Mouse (Mus musculus) adrenal gland, postnatal 25 days (tissue): ENCODE data around the gene Prr13. TPM values are rescaled to one million over a fixed set of nuclear protein-coding genes. Genes with fewer than 3 reads are reported as not detected.
A peak's percentile ranks its signal among the peaks of the same experiment; 100 is the strongest.

Experiments used
- DNase-seq: peaks from one replicate; pipeline ENCODE4 v3.0.0; 2021; ENCODE audit warnings: mixed read lengths
- long read RNA-seq: library from polyadenylated mRNA; stranded (forward); transcript quantifications from one replicate; pipeline ENCODE4 v2.0.0, GENCODE M21; 2021
- total RNA-seq: library from RNA; stranded (reverse); gene quantifications from 2 replicates; pipeline ENCODE4 v1.2.3, GENCODE M21; 2021

The Prr13 gene
- total RNA-seq: 100 and 158 TPM in 2 replicates
- long read RNA-seq, transcript Prr13-202 (3 exons, 1,020 nt): minor isoform, 5 of 58 reads
- long read RNA-seq, transcript Prr13-201 (5 exons, 1,224 nt): minor isoform, 17 of 58 reads
- long read RNA-seq, transcript Prr13-204 (4 exons, 1,055 nt): major isoform, 28 of 58 reads
- long read RNA-seq, partial matches to known transcripts: 7 of 58 reads
- long read RNA-seq, other reads (novel, unspliced or antisense): 0 of 58 reads

- peak; percentile 84 for DNase-seq
Measured at GRCm38 (mm10) chr15:102458904-102459317, at the start of gene Prr13. TSS of gene Prr13 (plus strand) at chr15:102459028.

- DNase-seq: no peak
Measured at GRCm38 (mm10) chr15:102409286-102409685, 49.5 kb upstream of the Prr13 start.

- DNase-seq: no peak
Measured at GRCm38 (mm10) chr15:102411077-102411476, 47.8 kb upstream of the Prr13 start.

GRCm38 (mm10) chr15:102413687-102414086 is 45.1 kb upstream of the Prr13 start:
- DNase-seq: no peak

GRCm38 (mm10) chr15:102417524-102417923 is 41.3 kb upstream of the Prr13 start:
- no peak for DNase-seq

GRCm38 (mm10) chr15:102420986-102421385 is 37.8 kb upstream of the Prr13 start:
- DNase-seq: no peak

- DNase-seq: no peak
Measured at GRCm38 (mm10) chr15:102421437-102421836, 37.4 kb upstream of the Prr13 start.

GRCm38 (mm10) chr15:102423602-102424240 is 35.1 kb upstream of the Prr13 start:
- DNase-seq: no peak

GRCm38 (mm10) chr15:102424657-102425056 is 34.2 kb upstream of the Prr13 start:
- DNase-seq: no peak

GRCm38 (mm10) chr15:102426963-102427362 is 31.9 kb upstream of the Prr13 start:
- no peak for DNase-seq

GRCm38 (mm10) chr15:102432046-102432445 is 26.8 kb upstream of the Prr13 start:
- DNase-seq: no peak

- no peak for DNase-seq
Measured at GRCm38 (mm10) chr15:102433173-102433572, 25.7 kb upstream of the Prr13 start.

- DNase-seq: peak; percentile 81
Measured at GRCm38 (mm10) chr15:102442490-102442889, 16.3 kb upstream of the Prr13 start.

GRCm38 (mm10) chr15:102445146-102445545 is 13.7 kb upstream of the Prr13 start, which contains the start of gene Amhr2:
TSS of gene Amhr2 (plus strand) at chr15:102445367.
- no peak for DNase-seq

- DNase-seq: no peak
Measured at GRCm38 (mm10) chr15:102446448-102446847, 12.4 kb upstream of the Prr13 start.

- no peak for DNase-seq
Measured at GRCm38 (mm10) chr15:102449366-102449765, 9.5 kb upstream of the Prr13 start.

GRCm38 (mm10) chr15:102450928-102451327 is 7.9 kb upstream of the Prr13 start:
- peak; percentile 51 for DNase-seq

- DNase-seq: peak; percentile 15
Measured at GRCm38 (mm10) chr15:102451666-102452430, 7.0 kb upstream of the Prr13 start.

- peak; percentile 18 for DNase-seq
Measured at GRCm38 (mm10) chr15:102455993-102456392, 2.8 kb upstream of the Prr13 start.

GRCm38 (mm10) chr15:102458050-102458736 is 635 bp upstream of the Prr13 start:
- no peak for DNase-seq

GRCm38 (mm10) chr15:102459381-102459780 is 553 bp downstream of the Prr13 start:
- DNase-seq: no peak

- no peak for DNase-seq
Measured at GRCm38 (mm10) chr15:102459847-102460246, 1.0 kb downstream of the Prr13 start.

GRCm38 (mm10) chr15:102460409-102460808 is 1.6 kb downstream of the Prr13 start:
- DNase-seq: no peak
